Mouse (Mus musculus) kidney, postnatal 25 days (tissue): ENCODE measurements at regions not wholly inside any gene's neighbourhood (a gene's known extent, or its start where the extent isn't known, plus 50 kb on each side); places are given as distances from the start of the nearest gene placed in this dataset.
"Not testable (repeated sequence)": the region's sequence is repeated elsewhere in the genome, so short reads cannot be mapped to it uniquely, and the experiment has no call there.

ENCODE experiments used
- DNase-seq, 2 experiments: peaks; one replicate each; pipeline ENCODE4 v3.0.0; 2021; ENCODE audit warnings: mixed read lengths in 2 of 2

DNA sequence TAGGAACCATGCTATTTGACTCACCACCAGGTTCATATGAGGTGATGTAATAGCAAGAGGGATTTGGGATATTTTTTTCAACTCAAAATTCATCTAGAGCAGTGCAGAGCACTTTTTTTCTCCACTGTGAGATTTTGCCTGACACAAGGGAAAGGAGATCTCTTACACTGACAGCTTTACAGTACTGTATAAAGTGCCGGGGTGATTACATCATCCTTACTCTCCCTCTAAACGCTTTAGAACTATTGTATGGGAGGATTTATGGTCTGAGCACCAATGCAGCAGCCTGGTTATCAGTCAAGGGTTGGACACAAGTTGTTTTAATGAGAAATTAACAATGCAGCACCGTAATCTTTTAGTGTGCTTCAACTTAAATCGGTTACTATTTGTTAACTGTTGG, 196.5 kb downstream of the Bmp2 start:
- DNase-seq, result no peak

DNA sequence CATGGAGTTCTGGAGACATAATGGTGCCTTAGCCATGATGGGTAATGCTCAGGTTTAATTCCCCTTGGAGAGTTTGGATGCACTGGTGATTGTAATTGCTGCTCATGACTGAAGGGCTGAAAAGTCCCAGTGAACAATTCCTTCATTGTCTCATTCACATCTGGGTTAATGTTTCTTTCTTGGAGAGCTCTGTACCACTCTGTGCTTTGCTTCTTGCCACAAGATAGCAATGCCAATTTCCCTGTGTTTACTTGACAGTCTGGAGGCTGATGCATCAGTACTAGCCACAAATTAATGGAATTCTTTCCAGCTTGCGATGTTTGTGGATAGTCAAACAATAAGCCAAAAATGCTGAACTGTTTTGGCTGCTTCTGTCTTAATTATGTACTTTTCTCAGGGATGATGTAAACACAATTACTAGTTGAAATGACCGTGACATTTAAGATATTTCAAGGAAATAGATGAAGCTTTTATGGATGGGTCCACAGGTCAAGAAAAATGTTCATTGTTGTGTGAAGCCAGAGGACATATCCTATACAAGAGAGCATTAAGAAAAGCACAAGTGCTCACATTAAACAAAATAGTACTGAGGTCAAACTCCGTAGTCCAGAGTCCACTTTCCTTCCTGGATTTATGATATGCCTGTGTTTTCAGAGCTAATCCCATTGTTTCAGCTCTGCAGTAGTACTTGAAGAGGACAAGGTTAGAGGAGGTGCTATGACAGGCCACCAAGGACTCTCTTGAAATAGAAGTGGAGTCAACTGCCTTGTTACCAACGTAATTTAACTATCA, 198.1 kb downstream of the Bmp2 start:
- DNase-seq, result no peak

DNA sequence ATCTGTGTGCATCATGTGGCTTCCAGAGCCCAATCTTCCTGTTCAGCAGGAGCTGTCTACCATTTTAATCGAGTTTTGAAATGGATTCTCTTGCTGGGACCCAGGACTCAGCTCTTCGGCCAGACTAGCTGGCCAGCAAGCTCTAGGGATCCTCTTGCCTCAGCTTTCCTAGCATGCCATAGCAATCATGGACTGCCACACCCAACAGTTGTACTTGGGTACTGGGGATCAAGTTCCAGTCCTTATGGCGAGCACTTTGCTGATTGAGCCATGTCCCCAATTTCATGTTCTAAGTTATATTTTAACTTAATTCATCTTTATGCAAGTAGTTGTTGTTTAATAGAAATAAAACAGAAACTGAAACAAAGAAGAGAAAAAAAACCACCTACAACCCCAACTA, 202.1 kb downstream of the Bmp2 start:
- no peak for DNase-seq

DNA sequence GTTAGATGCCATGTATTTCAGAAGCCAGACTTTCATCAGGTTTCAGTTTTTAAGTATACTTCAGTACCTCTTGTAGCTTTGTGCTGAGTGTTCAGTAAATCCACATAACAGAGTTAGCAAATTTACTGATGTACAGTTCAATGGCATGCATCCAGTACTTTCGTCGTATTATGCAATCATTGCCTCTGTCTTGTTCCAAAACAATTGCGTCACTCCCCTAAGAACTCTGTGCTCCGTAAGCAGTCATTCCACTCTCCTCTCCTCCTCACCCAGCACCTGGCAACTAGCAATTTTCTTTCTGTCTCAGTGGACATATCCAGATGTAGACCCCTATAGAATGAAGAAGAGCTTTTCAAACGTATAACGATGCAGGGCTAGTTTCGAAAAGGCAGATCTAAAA, 209.5 kb downstream of the Bmp2 start:
- DNase-seq, result peak in 1 of 2 experiments; percentile 26

DNA sequence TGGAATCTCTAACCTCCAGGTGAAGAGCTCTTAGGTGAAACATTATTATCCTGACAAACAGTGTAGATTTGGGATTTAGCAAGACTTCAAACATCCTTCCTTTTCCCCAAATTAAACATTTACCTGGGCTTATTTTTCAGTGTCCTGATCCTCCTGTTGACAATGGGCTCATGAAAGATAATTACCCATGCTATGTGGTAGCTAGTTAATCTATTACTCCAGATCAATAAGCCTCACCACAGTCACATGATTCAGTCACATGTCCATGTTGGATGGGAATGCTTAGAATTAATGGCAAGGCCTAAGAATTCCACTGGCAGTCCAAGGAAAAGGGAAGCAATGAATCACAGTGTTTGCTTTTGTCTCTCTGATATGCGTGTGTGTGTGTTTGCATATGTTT, 216.6 kb downstream of the Bmp2 start:
- DNase-seq, result no peak

DNA sequence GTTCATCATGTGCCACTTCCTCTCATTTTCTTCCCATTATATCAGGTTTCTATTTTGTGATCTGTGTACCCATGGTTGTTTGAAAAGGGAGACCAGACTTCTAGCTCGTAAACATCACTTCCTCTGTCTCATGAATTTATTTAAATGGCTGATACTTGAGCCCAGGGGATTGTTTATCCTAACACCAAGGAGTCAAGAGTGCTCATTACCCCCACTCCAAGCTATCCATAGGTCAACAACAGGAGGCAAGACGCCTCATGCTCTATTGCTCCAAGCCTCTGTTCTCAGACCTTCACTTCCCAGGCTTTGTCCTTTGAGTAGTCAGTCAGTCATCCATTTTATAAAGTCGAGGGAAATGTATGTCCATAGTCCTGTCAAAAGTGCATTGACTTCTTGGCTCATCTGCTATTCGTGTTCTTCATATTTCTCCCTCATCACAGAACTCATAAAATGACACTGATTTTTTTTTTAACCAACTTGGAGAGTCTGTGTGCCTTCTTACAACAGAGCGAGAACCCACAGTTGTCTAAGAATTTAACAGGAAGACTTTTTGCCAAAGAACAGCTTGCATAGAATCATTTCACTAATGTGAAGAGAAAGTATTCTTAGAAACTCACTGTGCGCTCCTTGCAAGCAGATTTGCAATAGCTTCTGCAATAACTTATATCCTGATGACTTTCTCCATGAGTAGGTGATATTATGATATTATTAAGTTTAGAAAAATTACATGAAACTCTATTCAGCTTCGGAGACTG, 231.8 kb downstream of the Bmp2 start:
- no peak for DNase-seq

DNA sequence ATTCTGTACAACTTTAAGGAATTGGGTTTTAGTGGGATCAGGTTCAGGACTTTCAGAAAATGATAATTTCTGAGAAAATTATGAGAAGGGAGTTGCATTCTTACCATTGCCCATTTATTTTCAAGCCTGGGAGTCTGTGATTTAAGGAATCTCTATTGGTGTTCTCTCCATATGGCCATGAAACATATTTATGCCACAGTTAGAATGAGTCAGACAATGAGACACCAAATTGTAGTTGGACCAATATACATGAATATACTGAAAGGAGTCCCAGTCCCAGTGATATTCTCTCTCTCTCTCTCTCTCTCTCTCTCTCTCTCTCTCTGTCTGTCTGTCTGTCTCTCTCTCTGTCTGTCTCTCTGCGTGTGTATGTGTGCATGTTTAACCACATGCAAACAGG, 239.1 kb downstream of the Bmp2 start:
- no peak for DNase-seq

DNA sequence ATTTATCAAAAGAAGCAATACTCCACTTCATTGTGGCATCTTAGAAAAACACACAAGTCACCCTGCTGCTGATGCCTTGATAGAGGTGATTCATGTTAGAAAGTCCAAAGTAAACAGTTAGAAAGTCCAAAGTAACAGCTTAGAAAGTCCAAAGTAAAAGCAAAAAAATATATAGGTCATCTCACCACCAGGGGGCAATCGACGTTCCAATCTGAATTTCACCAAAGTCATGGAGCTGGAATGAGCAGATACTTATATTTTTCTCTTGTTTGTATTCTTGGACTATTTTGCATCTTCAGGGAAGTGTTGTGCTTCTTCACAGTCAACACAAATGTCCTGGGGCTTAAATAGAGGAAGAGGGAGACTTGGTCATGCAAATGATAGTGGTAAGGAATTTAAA, 241.3 kb downstream of the Bmp2 start:
- peak in 1 of 2 experiments; percentile 43 for DNase-seq

DNA sequence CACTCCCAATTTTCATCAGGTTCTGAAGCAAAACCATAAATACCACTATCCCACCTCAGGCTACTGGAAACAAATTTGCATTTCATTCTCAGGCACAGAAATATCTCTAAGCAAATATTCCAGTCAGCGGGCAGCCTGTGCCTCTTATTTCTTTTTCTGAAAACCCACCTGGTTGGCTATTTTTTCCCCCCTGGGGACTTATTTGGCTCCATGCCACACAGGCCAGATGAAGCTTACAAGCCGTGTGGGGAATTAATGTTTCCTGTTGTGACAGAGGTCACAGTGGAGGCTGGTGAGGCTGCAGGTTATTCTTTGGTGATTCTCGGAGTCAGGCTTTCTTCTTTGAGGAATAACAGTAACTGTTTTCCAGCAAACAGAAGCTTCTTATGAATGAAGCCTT, 250.7 kb downstream of the Bmp2 start:
- no peak for DNase-seq

DNA sequence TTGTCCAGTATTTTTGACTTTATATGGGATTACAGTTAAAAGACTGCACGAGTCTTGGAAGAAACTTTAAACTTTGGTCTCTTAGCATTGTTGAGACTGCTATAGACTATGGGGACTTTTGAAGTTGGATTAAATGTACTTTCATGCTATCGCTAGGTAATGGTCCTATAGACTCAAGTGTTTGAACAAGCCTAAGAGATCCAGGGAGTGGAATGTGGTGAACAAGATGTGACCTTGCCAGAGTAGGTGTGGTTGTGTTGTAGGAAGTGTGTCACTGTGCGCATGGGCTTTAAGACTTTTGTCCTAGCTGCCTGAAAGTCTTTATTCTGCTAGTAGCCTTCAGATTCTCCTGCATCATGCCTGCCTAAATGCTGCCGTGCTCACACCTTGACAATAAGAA, 269.5 kb downstream of the Bmp2 start:
- DNase-seq, result no peak

DNA sequence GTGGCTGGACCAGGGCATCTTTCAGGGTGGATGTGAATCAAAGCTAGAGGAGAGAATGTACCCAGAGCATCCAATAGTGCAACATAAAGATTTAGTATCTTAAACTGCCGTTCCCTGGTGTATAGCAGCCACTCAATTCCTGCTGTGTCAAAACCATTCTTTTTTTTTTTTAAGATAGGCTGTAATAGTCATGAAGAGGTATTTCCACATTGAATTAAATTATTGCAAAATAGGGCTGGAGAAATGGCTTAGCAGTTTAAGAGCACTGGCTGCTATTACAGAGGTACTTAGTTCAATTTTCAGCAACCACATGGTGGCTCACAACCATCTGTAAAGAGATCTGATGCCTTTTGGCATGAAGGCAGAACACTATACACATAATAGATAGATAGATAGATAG, 277.4 kb downstream of the Bmp2 start:
- DNase-seq, result no peak

DNA sequence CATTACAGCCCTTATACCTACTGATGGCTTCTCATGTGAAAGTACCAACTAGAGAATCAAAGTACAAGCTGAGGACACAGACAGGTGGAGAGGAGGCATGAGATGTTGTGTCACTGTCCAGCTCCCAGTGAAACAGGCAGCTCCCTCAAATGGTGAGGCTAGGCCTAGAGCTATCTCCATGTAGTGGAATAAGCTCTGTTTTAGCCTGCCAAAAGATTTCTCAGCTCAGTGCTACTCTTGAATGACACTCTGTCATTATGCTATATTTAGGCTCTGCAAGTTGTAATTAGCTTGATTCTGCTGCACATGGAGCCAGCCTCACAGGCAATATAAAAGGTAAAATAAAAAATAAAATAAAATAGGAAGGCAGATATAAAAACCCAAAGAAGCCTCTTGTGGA, 298.5 kb downstream of the Bmp2 start:
- no peak for DNase-seq

DNA sequence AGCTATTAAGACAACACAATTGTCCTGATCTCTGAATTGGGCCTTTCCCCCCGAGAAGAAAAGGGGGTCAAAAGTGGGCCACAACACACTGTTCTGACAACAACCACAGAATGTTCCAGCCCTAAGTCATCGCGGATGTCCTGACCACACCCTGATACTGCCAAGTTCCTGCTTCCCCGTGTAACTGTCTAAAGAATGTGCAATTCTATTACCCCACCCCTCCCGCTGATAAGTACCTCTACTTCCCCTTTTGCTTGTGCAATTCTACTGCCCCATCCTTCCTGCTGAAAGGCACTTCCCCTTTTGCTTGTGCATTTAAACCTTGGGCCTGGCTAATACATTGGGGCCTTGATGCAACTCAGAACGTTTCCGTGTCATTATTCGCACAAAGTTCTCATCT, 323.0 kb downstream of the Bmp2 start:
- not testable (repeated sequence) for DNase-seq

DNA sequence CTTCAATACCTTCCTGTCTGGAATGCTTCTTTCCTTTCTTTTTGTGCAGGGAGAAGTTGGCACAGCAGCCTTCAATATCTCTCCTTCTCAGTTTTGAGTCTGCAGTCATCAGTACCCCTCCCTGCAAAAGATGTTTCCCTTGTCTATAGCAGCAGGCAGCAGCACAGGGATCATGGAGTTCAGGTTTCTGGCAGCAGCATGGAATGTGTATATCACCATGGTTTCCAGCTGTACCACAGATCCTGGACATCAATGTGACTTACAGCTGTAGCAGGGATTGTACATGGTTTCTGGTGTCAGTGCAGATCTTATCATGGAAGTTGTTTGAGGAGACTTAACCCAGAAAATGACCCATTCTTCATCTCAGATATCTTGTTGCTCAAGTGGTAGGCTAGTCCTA, 331.7 kb downstream of the Bmp2 start:
- no peak for DNase-seq

DNA sequence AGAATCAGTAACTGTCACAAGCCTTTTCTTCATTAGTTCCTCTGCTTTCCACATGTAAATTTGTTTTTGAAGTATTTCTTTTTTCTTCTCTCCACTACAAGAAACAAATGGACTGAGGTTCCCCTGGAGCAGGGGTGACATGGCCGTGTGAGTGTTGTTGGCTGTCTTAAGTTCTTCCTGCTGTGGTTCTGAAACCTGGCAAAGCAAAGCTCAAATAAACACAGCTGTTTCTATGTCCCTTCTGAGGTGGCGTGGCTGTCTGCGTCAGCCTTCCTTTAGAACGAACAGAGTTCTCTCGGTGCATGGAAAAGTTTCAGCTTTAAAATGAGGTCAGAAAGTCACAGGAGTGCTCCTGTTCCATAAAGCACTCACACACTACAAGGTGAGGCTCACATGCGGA, 354.3 kb downstream of the Bmp2 start:
- DNase-seq, result no peak
